Mouse (Mus musculus) cortical plate, adult 2 months (tissue): ENCODE results near the gene Hsph1.

Experiments used
- CTCF ChIP-seq: fragments of 200-500 bp; IDR thresholded peaks from 2 replicates; pipeline ENCODE4 v1.5.1; 2011; ENCODE audit warnings: mild to moderate bottlenecking, control low read depth, low read length; ENCODE audit not compliant: insufficient read depth; ENCODE audit errors: extremely low read depth
- POLR2A ChIP-seq: fragments of 200-500 bp; IDR thresholded peaks from 2 replicates; pipeline ENCODE4 v1.6.1; 2011; ENCODE audit warnings: mild to moderate bottlenecking, low read length, control low read depth; ENCODE audit not compliant: insufficient read depth; ENCODE audit errors: extremely low read depth

DNA sequence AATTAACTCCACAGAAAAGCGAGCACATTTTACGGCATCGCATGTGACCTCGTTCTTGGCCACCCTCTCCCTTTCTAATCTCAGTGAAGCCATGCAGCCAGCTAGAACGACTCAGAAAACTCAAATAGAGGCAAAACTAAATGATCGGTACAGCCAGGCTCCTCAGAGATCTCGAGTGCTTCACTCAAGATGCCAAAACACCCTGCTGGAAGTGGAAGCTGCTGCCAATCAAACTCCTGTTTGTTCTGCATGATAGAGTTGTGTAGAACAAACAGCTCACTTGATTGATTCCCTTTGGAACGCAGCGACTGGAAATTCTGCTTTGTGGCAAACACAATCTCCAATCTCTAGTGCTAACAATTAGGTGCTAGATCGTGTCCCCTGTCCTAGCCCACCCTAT is 59.2 kb downstream of the Hsph1 start:
- no peak for TF ChIP-seq CTCF
- TF ChIP-seq POLR2A, result no peak
